Mouse (Mus musculus) layer of hippocampus, postnatal 25 days (tissue): ENCODE results near the gene Fam24a. TPM values are rescaled to one million over a fixed set of nuclear protein-coding genes. Genes with fewer than 3 reads are reported as not detected.

ENCODE experiments used
- total RNA-seq, 2 experiments: library from RNA; stranded (reverse); gene quantifications; 2 replicates each; pipeline ENCODE4 v1.2.3; 2021

Gene Fam24a
- total RNA-seq, 2 experiments from 2014 or later: not detected

Other genes starting within 250 kb of the Fam24a start
- not detected for gene 4933402N03Rik, start 187.6 kb upstream of the Fam24a start, total RNA-seq
- not detected for gene 5430419D17Rik, start 159.5 kb upstream of the Fam24a start, total RNA-seq
- not detected for gene Cuzd1, start 11.6 kb upstream of the Fam24a start, total RNA-seq
- gene Fam24b, start 4.3 kb upstream of the Fam24a start, total RNA-seq: not detected
- gene 2310057M21Rik, start 28.9 kb downstream of the Fam24a start, total RNA-seq: 10 to 100 TPM; 31.4 to 32.1 TPM
- 10 to 100 TPM; 47.9 to 57.1 TPM for gene Pstk, start 37.3 kb downstream of the Fam24a start, total RNA-seq
- gene Ikzf5, start 76.7 kb downstream of the Fam24a start, total RNA-seq: 10 to 100 TPM; 47.5 to 51.2 TPM
- 10 to 100 TPM; 75.5 to 78.6 TPM for gene Acadsb, start 76.7 kb downstream of the Fam24a start, total RNA-seq
- gene Hmx3, start 209.0 kb downstream of the Fam24a start, total RNA-seq: not detected
- not detected for gene Hmx2, start 214.9 kb downstream of the Fam24a start, total RNA-seq
- gene Bub3, start 226.4 kb downstream of the Fam24a start, total RNA-seq: 10 to 100 TPM; 56.3 to 57.6 TPM